In genomic region chr5:129909147-129909546, GRCm38 (mm10) we compare ENCODE assay signal across 8 mouse cellular contexts. TPM values are rescaled to one million over a fixed set of nuclear protein-coding genes. Genes with fewer than 3 reads are reported as not detected.
DNase-seq lines count a peak whose midpoint lies in the region; ATAC-seq and TF ChIP-seq lines count a peak whose summit lies in the region.

No protein-coding gene starts in this region.

- H3K27me3 ChIP-seq in lung, embryonic 14.5 days (ENCODE audit: insufficient read depth, low read length): no peaks in the 10 kb centered on the region
- peaks cover 12% of the 10 kb centered on the region for H3K27me3 ChIP-seq in forebrain, embryonic 10.5 days (ENCODE audit: poor library complexity, severe bottlenecking)
- H3K27me3 ChIP-seq in intestine, postnatal 0 days (replicated peaks; ENCODE audit: control insufficient read depth, insufficient read depth, low read length): no peaks in the 10 kb centered on the region
- H3K27me3 ChIP-seq in neural tube, embryonic 13.5 days: no peaks in the 10 kb centered on the region

- peak overlapping the region; percentile 57 for H3K9ac ChIP-seq in lung, embryonic 14.5 days
- no peak overlapping the region for H3K9ac ChIP-seq in intestine, postnatal 0 days (ENCODE audit: low read depth, low read length)
- peak overlapping the region; percentile 88 for H3K9ac ChIP-seq in neural tube, embryonic 13.5 days

- no peak overlapping the region for H3K27ac ChIP-seq in lung, embryonic 14.5 days (ENCODE audit: low read depth)
- peak overlapping the region; percentile 93; the same call in 1 of the 2 replicates for H3K27ac ChIP-seq in forebrain, embryonic 10.5 days
- no peak overlapping the region for H3K27ac ChIP-seq in intestine, postnatal 0 days (ENCODE audit: low read depth, low read length)
- peak overlapping the region; percentile 97 for H3K27ac ChIP-seq in neural tube, embryonic 13.5 days (replicated peaks)

- no peaks in the 10 kb centered on the region for H3K9me3 ChIP-seq in lung, embryonic 14.5 days (ENCODE audit: low read depth, low read length)
- no peaks in the 10 kb centered on the region for H3K9me3 ChIP-seq in forebrain, embryonic 10.5 days
- H3K9me3 ChIP-seq in intestine, postnatal 0 days (ENCODE audit: control insufficient read depth): no peaks in the 10 kb centered on the region
- H3K9me3 ChIP-seq in neural tube, embryonic 13.5 days: no peaks in the 10 kb centered on the region

- ATAC-seq in lung, embryonic 14.5 days (ENCODE audit: insufficient read depth): no peak
- ATAC-seq in intestine, postnatal 0 days: no peak
- ATAC-seq in neural tube, embryonic 13.5 days (ENCODE audit: low read depth): no peak

- H3K4me2 ChIP-seq in lung, embryonic 14.5 days: peak overlapping the region; percentile 81
- H3K4me2 ChIP-seq in intestine, postnatal 0 days (replicated peaks; ENCODE audit: low read depth): peak overlapping the region; percentile 97
- peak overlapping the region; percentile 57 for H3K4me2 ChIP-seq in neural tube, embryonic 13.5 days

- H3K36me3 ChIP-seq in lung, embryonic 14.5 days (ENCODE audit: insufficient read depth): no peaks in the 10 kb centered on the region
- no peaks in the 10 kb centered on the region for H3K36me3 ChIP-seq in forebrain, embryonic 10.5 days (replicated peaks)
- H3K36me3 ChIP-seq in intestine, postnatal 0 days (ENCODE audit: control insufficient read depth, insufficient read depth): no peaks in the 10 kb centered on the region
- no peaks in the 10 kb centered on the region for H3K36me3 ChIP-seq in neural tube, embryonic 13.5 days

- peak overlapping the region; percentile 54 for H3K4me3 ChIP-seq in lung, embryonic 14.5 days (ENCODE audit: low read depth, low read length)
- H3K4me3 ChIP-seq in forebrain, embryonic 10.5 days: peak overlapping the region; percentile 79
- peak overlapping the region; percentile 71 for H3K4me3 ChIP-seq in intestine, postnatal 0 days (ENCODE audit: low read depth, low read length)
- peak overlapping the region; percentile 67 for H3K4me3 ChIP-seq in neural tube, embryonic 13.5 days

- no peak for DNase-seq in lung, embryonic 14.5 days
- no peak for DNase-seq in lung, postnatal 10 days
- no peak for DNase-seq in forebrain, embryonic 10.5 days (ENCODE audit: extremely low spot score, low spot score)
- no peak for DNase-seq in adrenal gland, postnatal 36 days
- no peak for DNase-seq in embryo, embryonic 11 days
- no peak for DNase-seq in adipocyte (ENCODE audit: low spot score)

- no peak for TF ChIP-seq CTCF in lung, embryonic 14.5 days (IDR thresholded peaks at IDR 0.05; ENCODE audit: low read depth)
- no peak for TF ChIP-seq CTCF in intestine, postnatal 0 days (IDR thresholded peaks at IDR 0.05; ENCODE audit: low read depth)

- H3K4me1 ChIP-seq in lung, embryonic 14.5 days (ENCODE audit: insufficient read depth): no peaks in the 10 kb centered on the region
- peaks cover 12% of the 10 kb centered on the region for H3K4me1 ChIP-seq in forebrain, embryonic 10.5 days
- no peaks in the 10 kb centered on the region; the same call in 1 of the 2 replicates for H3K4me1 ChIP-seq in intestine, postnatal 0 days (replicated peaks; ENCODE audit: control insufficient read depth, insufficient read depth, low read length)
- H3K4me1 ChIP-seq in neural tube, embryonic 13.5 days (replicated peaks): peaks cover 15% of the 10 kb centered on the region

- WGBS in lung, embryonic 14.5 days: 65% methylated on average over 9 of the region's 9 CpGs
- 76% methylated on average over 9 of the region's 9 CpGs for WGBS in forebrain, embryonic 10.5 days
- WGBS in intestine, postnatal 0 days: 72% methylated on average over 9 of the region's 9 CpGs
- WGBS in neural tube, embryonic 13.5 days: 68% methylated on average over 9 of the region's 9 CpGs

RNA-seq across cellular contexts. Expression of gene Nupr1l, which starts 0.8 kb away (rescaled TPM):
- 1.5 and 2.6 TPM in 2 replicates for polyA plus RNA-seq in lung, embryonic 14.5 days (2014; fragmentation: Nextera tagmentation; extraction: Ambion mirVana)
- 3.3 and 4.9 TPM in 2 replicates for polyA plus RNA-seq in forebrain, embryonic 10.5 days (2016; fragmentation: Nextera tagmentation; extraction: Ambion mirVana)
- polyA plus RNA-seq in intestine, postnatal 0 days (2015; fragmentation: Nextera tagmentation; extraction: Ambion mirVana): 3.3 and 3.8 TPM in 2 replicates
- polyA plus RNA-seq in neural tube, embryonic 13.5 days (2015; fragmentation: Nextera tagmentation; extraction: Ambion mirVana): 4.9 and 6.1 TPM in 2 replicates
- total RNA-seq in adrenal gland, postnatal 36 days (2021): 1 to 10 TPM; 4.3 to 6.1 TPM

RNA-seq across cellular contexts. Expression of gene Phkg1, which starts 10.8 kb away (rescaled TPM):
- polyA plus RNA-seq in lung, embryonic 14.5 days (2014; fragmentation: Nextera tagmentation; extraction: Ambion mirVana): 0.11 and 0.18 TPM in 2 replicates
- 0.15 and 0.26 TPM in 2 replicates for polyA plus RNA-seq in forebrain, embryonic 10.5 days (2016; fragmentation: Nextera tagmentation; extraction: Ambion mirVana)
- polyA plus RNA-seq in intestine, postnatal 0 days (2015; fragmentation: Nextera tagmentation; extraction: Ambion mirVana): not detected in 2 replicates
- 0.32 and 0.33 TPM in 2 replicates for polyA plus RNA-seq in neural tube, embryonic 13.5 days (2015; fragmentation: Nextera tagmentation; extraction: Ambion mirVana)
- total RNA-seq in adrenal gland, postnatal 36 days (2021): 1 to 10 TPM; 1.4 to 4.3 TPM

RNA-seq across cellular contexts. Expression of gene Zbed5, which starts 13.6 kb away (rescaled TPM):
- polyA plus RNA-seq in lung, embryonic 14.5 days (2014; fragmentation: Nextera tagmentation; extraction: Ambion mirVana): 5.7 and 6.9 TPM in 2 replicates
- 5.6 and 5.8 TPM in 2 replicates for polyA plus RNA-seq in forebrain, embryonic 10.5 days (2016; fragmentation: Nextera tagmentation; extraction: Ambion mirVana)
- polyA plus RNA-seq in intestine, postnatal 0 days (2015; fragmentation: Nextera tagmentation; extraction: Ambion mirVana): 1.8 and 2.4 TPM in 2 replicates
- polyA plus RNA-seq in neural tube, embryonic 13.5 days (2015; fragmentation: Nextera tagmentation; extraction: Ambion mirVana): 12.9 and 13.3 TPM in 2 replicates
- total RNA-seq in adrenal gland, postnatal 36 days (2021): 1 to 10 TPM in 1 of 2 experiments, under 1 TPM in 1; 0.99 to 2.3 TPM

RNA-seq across cellular contexts. Expression of gene Chchd2, which starts 21.9 kb away (rescaled TPM):
- polyA plus RNA-seq in lung, embryonic 14.5 days (2014; fragmentation: Nextera tagmentation; extraction: Ambion mirVana): 859 and 893 TPM in 2 replicates
- 1,073 and 1,078 TPM in 2 replicates for polyA plus RNA-seq in forebrain, embryonic 10.5 days (2016; fragmentation: Nextera tagmentation; extraction: Ambion mirVana)
- 1,534 and 1,607 TPM in 2 replicates for polyA plus RNA-seq in intestine, postnatal 0 days (2015; fragmentation: Nextera tagmentation; extraction: Ambion mirVana)
- polyA plus RNA-seq in neural tube, embryonic 13.5 days (2015; fragmentation: Nextera tagmentation; extraction: Ambion mirVana): 916 and 967 TPM in 2 replicates
- total RNA-seq in adrenal gland, postnatal 36 days (2021): 1,000 to 10,000 TPM; 1,014 to 1,053 TPM

RNA-seq across cellular contexts. Expression of gene Vkorc1l1, which starts 32.6 kb away (rescaled TPM):
- polyA plus RNA-seq in lung, embryonic 14.5 days (2014; fragmentation: Nextera tagmentation; extraction: Ambion mirVana): 22.7 and 23.4 TPM in 2 replicates
- polyA plus RNA-seq in forebrain, embryonic 10.5 days (2016; fragmentation: Nextera tagmentation; extraction: Ambion mirVana): 33.0 and 33.4 TPM in 2 replicates
- polyA plus RNA-seq in intestine, postnatal 0 days (2015; fragmentation: Nextera tagmentation; extraction: Ambion mirVana): 84.7 and 92.1 TPM in 2 replicates
- 29.8 and 32.0 TPM in 2 replicates for polyA plus RNA-seq in neural tube, embryonic 13.5 days (2015; fragmentation: Nextera tagmentation; extraction: Ambion mirVana)
- total RNA-seq in adrenal gland, postnatal 36 days (2021): 10 to 100 TPM; 31.9 to 38.5 TPM

Comparison
In these comparisons a context has a peak if more than half of its experiments do, and no peak if none do; other contexts are left out.
1. H3K27ac ChIP-seq: peak in forebrain, embryonic 10.5 days (single experiment) and neural tube, embryonic 13.5 days (single experiment); none in lung, embryonic 14.5 days (single experiment) and intestine, postnatal 0 days (single experiment).
2. Peak in every context shown above with its lines, with median percentiles within 50 percentile points of each other: H3K4me2 ChIP-seq and H3K4me3 ChIP-seq.